Mouse (Mus musculus) forebrain, embryonic 10.5 days (tissue): ENCODE results near the gene Hemk1. TPM values are rescaled to one million over a fixed set of nuclear protein-coding genes. Genes with fewer than 3 reads are reported as not detected.
A peak's percentile ranks its signal among the peaks of the same experiment; 100 is the strongest.

Experiments used
- DNase-seq: peaks from one replicate; pipeline ENCODE4 v3.0.0-alpha.2; 2017; ENCODE audit warnings: low spot score; ENCODE audit errors: extremely low spot score
- H3K27ac ChIP-seq: fragments of 300-500 bp; sonication (generic); 2 replicates; pipeline ENCODE4 v1.5.1; 2016; ENCODE audit warnings: mild to moderate bottlenecking
- H3K27me3 ChIP-seq: fragments of 300-500 bp; sonication (generic); 2 replicates; pipeline ENCODE4 v1.6.1; 2016; ENCODE audit warnings: mild to moderate bottlenecking; ENCODE audit not compliant: poor library complexity, severe bottlenecking
- H3K36me3 ChIP-seq: fragments of 300-500 bp; sonication (generic); replicated peaks from 2 replicates; pipeline ENCODE4 v1.6.1; 2016; ENCODE audit warnings: mild to moderate bottlenecking, moderate library complexity
- H3K4me1 ChIP-seq: fragments of 300-500 bp; sonication (generic); 2 replicates; pipeline ENCODE4 v1.6.1; 2016
- H3K4me3 ChIP-seq: fragments of 300-500 bp; sonication (generic); 2 replicates; pipeline ENCODE4 v1.5.1; 2016; ENCODE audit warnings: mild to moderate bottlenecking, moderate library complexity
- H3K9me3 ChIP-seq: fragments of 300-500 bp; sonication (generic); 2 replicates; pipeline ENCODE4 v1.6.1; 2016; ENCODE audit warnings: mild to moderate bottlenecking, moderate library complexity
- WGBS: fragments of 180-500 bp; shearing (Covaris S2); methylation state at CpG from one replicate; pipeline ENCODE4 v1.1.7; 2016; 5-methylcytosine and 5-hydroxymethylcytosine counted together
- polyA plus RNA-seq: library from polyadenylated mRNA; unstranded; fragments of >200 nt; fragmentation: Nextera tagmentation; extraction: Ambion mirVana; gene quantifications from 2 replicates; pipeline ENCODE4 v1.2.1, GENCODE M21; 2016

Hemk1 gene
- polyA plus RNA-seq, 1 experiment from 2014 or later: 13.5 TPM

- Histone ChIP-seq H3K4me1 (peaks cover 28% of the 10 kb centered on the region), H3K4me3 (peak overlapping the region; percentile 11; the same call in 1 of the 2 replicates), H3K36me3 (no peaks in the 10 kb centered on the region), H3K27ac (peak overlapping the region; percentile 65), H3K27me3 (peaks cover 22% of the 10 kb centered on the region), H3K9me3 (no peaks in the 10 kb centered on the region)
- 28% methylated on average over 16 of the region's 16 CpGs for WGBS
- DNase-seq: no peak
These were observed 58.5 kb downstream of the Hemk1 start for GRCm38 (mm10) chr9:107279378-107280321.

GRCm38 (mm10) chr9:107278527-107279377 is 59.4 kb downstream of the Hemk1 start:
- Histone ChIP-seq H3K4me1 (peaks cover 28% of the 10 kb centered on the region), H3K27me3 (peaks cover 22% of the 10 kb centered on the region), H3K36me3 (no peaks in the 10 kb centered on the region), H3K9me3 (no peaks in the 10 kb centered on the region), H3K27ac (no peak overlapping the region), H3K4me3 (no peak overlapping the region)
- WGBS: 60% methylated on average over 8 of the region's 8 CpGs
- DNase-seq: no peak

- Histone ChIP-seq H3K27ac (no peak overlapping the region), H3K27me3 (peaks cover 22% of the 10 kb centered on the region), H3K36me3 (no peaks in the 10 kb centered on the region), H3K9me3 (no peaks in the 10 kb centered on the region), H3K4me1 (peaks cover 28% of the 10 kb centered on the region), H3K4me3 (no peak overlapping the region)
- no peak for DNase-seq
- WGBS: 43% methylated on average over 4 of the region's 4 CpGs
These were observed 60.0 kb downstream of the Hemk1 start for GRCm38 (mm10) chr9:107278126-107278525.

GRCm38 (mm10) chr9:107277603-107278002 is 60.5 kb downstream of the Hemk1 start:
- 89% methylated on average over 7 of the region's 7 CpGs for WGBS
- Histone ChIP-seq H3K9me3 (no peaks in the 10 kb centered on the region), H3K4me3 (no peak overlapping the region), H3K36me3 (no peaks in the 10 kb centered on the region), H3K27me3 (peaks cover 22% of the 10 kb centered on the region), H3K27ac (no peak overlapping the region), H3K4me1 (peaks cover 28% of the 10 kb centered on the region)
- no peak for DNase-seq

Other genes with a start within 250 kb of the Hemk1 start
- 4.4 and 5.4 TPM in 2 replicates for gene Dock3, start 106.4 kb downstream of the Hemk1 start, polyA plus RNA-seq
- gene Mapkapk3, start 48.5 kb downstream of the Hemk1 start, polyA plus RNA-seq: 5.9 and 6.6 TPM in 2 replicates
- 7.2 and 7.6 TPM in 2 replicates for gene Cish, start 42.3 kb downstream of the Hemk1 start, polyA plus RNA-seq
- 1.0 and 1.6 TPM in 2 replicates for gene 6430571L13Rik, start 2.3 kb upstream of the Hemk1 start, polyA plus RNA-seq
- gene Cacna2d2, start 61.3 kb upstream of the Hemk1 start, polyA plus RNA-seq: 1.0 and 1.2 TPM in 2 replicates
- gene Tmem115, start 195.6 kb upstream of the Hemk1 start, polyA plus RNA-seq: 33.0 and 35.8 TPM in 2 replicates
- gene Cyb561d2, start 203.8 kb upstream of the Hemk1 start, polyA plus RNA-seq: 20.4 and 21.0 TPM in 2 replicates
- 36.7 and 37.3 TPM in 2 replicates for gene Nprl2, start 203.9 kb upstream of the Hemk1 start, polyA plus RNA-seq
- gene Zmynd10, start 208.9 kb upstream of the Hemk1 start, polyA plus RNA-seq: 0.74 and 1.4 TPM in 2 replicates
- 57.4 and 59.6 TPM in 2 replicates for gene Rassf1, start 213.2 kb upstream of the Hemk1 start, polyA plus RNA-seq
- gene Tusc2, start 224.9 kb upstream of the Hemk1 start, polyA plus RNA-seq: 73.3 and 74.1 TPM in 2 replicates
- gene Hyal2, start 229.6 kb upstream of the Hemk1 start, polyA plus RNA-seq: 147 TPM in 2 replicates
- 6.8 and 7.4 TPM in 2 replicates for gene Hyal1, start 238.6 kb upstream of the Hemk1 start, polyA plus RNA-seq
- 13.9 and 17.9 TPM in 2 replicates for gene Naa80, start 240.5 kb upstream of the Hemk1 start, polyA plus RNA-seq
- gene Hyal3, start 242.5 kb upstream of the Hemk1 start, polyA plus RNA-seq: 0.42 and 0.47 TPM in 2 replicates
- 58.6 and 66.8 TPM in 2 replicates for gene Ifrd2, start 249.3 kb upstream of the Hemk1 start, polyA plus RNA-seq